Mouse (Mus musculus) MEL-GATA-1-ER (cell line): ENCODE data around the gene Hoxd12.

Source experiments
- DNase-seq: peaks from one replicate; pipeline ENCODE4 v3.0.0-alpha.2; 2012; ENCODE audit warnings: low read depth; ENCODE audit errors: extremely low read depth

Gene Hoxd12

GRCm38 (mm10) chr2:74694066-74694465, 19.3 kb downstream of the Hoxd12 start:
- no peak for DNase-seq

GRCm38 (mm10) chr2:74695383-74695782, 20.6 kb downstream of the Hoxd12 start:
- no peak for DNase-seq

DNA sequence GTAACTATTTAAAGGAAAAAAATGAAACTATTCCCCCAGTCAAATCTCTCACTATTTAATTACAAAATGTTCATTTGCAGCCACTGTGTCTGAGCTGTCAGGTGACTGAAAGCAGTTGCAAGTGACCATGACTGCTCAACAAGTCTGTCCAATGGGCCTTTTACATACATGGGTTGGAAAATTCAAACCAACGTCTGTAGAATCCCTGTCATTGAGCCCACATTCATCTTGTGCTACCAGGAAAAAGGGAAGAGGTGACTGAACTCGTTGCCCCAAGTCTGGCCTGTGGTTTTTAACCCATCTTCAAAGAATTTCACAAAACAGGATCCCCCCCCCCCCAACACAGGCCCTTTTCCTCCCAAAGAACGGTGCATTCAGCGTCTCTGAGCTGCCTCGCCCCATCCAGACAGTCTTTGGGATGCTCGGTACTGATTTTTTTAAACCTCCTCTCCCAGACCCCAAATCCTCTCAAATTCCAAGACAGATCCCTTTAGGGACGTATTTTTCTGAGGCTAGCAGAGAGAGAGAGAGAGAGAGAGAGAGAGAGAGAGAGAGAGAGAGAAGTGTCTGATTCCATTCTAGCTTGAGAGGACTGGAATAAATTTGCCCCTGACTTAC, 21.1 kb downstream of the Hoxd12 start:
- no peak for DNase-seq

- no peak for DNase-seq
Observed at GRCm38 (mm10) chr2:74696442-74697335, 21.9 kb downstream of the Hoxd12 start.

- no peak for DNase-seq
Observed at GRCm38 (mm10) chr2:74697567-74698121, 22.8 kb downstream of the Hoxd12 start, which contains the start of gene Hoxd9. Hoxd9 (plus strand) TSS chr2:74697727.

GRCm38 (mm10) chr2:74698201-74699052, 23.6 kb downstream of the Hoxd12 start:
- no peak for DNase-seq

DNA sequence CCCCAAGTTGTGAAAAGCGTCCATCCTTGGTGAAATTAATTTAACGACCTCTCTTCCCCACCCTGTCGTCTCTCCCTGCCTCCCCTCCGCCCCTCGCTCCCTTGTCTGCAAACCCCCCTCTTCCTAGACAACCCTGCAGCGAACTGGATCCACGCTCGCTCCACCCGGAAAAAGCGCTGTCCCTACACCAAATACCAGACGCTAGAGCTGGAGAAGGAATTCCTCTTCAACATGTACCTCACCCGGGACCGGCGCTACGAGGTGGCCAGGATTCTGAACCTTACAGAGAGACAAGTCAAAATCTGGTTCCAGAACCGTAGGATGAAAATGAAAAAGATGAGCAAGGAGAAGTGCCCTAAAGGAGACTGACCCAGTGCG, 24.2 kb downstream of the Hoxd12 start:
- no peak for DNase-seq

- DNase-seq: no peak
Observed at GRCm38 (mm10) chr2:74699664-74700545, 25.1 kb downstream of the Hoxd12 start.

- DNase-seq: no peak
Observed at GRCm38 (mm10) chr2:74700546-74701112, 25.8 kb downstream of the Hoxd12 start.

DNA sequence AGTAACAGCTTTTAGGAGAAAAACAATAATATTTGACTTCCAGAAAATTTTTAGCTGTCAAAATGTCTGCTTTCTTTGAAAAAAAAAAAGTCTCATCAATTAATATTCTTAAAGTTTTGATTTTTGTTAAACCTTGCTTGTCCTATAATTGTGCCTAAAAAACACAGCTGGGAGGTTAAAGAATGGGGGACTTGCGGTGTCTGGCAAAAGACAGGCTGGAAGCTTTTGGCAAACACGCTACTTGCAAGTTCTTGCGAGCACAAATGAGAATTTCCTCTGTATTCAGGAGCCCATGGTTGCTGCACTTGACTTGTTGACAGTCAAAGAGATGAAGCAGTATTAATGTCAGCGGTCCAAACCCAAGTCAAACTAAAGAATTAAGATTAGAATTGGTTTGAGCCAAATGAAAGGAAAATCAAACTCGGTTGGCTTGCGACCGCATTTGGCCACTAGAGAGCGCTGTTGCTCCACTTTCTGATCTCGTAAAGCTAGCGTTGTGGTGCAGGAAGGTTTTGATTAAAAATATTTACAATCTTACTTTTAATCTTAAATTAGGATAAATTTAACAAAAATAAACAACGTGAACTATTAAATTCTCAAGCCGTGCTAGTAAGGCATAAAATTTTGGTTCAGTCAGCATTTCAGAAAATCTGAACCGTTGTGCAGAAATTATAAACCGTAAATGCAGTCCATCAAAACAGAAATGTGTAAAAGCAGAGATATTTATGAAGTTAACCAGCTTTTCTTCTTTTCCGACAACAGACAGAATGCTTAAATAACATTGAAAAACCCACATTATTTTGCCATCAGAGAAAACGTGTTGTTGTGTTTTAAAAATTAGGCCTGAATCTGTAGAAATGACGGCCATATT, 27.4 kb downstream of the Hoxd12 start:
- DNase-seq: peak; percentile 19

DNA sequence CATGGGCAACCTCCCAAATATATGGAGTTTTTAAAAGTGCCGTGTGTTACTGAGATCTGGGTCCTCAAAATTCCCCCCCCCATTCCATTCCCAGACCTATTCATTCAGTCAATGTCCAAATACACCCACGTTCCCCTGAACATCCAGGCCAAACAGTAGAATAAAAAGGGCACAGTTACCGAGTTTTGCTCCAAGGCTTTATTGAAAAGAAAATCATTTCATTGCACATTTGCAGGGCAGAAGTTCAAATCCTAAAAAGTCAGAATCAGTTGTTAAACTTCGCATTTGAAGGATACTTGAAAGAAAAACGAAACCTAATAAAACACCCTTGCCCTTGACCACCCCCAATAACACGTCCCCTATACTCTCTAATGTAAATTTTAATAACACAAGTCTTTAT, 28.0 kb downstream of the Hoxd12 start:
- DNase-seq: no peak

DNA sequence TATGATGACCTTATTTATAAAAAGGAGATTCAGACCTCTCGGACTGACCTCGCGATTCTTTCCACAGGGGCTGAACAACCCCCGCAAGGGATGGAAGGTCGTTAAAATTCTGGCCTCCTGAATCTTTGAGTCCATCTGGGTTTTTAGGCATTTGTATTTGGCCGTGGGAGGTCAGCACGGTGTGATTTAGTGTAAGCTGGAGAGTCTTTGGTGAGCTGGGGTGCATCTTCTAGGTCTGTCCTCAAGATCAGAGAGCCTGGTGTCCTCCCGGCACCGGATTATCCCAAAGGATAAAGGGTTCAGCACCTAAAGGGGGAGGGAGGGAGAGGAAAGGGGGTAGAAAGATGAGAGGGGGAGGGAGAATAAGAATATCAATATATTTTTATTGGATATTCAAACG, 28.5 kb downstream of the Hoxd12 start:
- DNase-seq: no peak

GRCm38 (mm10) chr2:74703720-74704392, 29.0 kb downstream of the Hoxd12 start:
- DNase-seq: no peak

DNA sequence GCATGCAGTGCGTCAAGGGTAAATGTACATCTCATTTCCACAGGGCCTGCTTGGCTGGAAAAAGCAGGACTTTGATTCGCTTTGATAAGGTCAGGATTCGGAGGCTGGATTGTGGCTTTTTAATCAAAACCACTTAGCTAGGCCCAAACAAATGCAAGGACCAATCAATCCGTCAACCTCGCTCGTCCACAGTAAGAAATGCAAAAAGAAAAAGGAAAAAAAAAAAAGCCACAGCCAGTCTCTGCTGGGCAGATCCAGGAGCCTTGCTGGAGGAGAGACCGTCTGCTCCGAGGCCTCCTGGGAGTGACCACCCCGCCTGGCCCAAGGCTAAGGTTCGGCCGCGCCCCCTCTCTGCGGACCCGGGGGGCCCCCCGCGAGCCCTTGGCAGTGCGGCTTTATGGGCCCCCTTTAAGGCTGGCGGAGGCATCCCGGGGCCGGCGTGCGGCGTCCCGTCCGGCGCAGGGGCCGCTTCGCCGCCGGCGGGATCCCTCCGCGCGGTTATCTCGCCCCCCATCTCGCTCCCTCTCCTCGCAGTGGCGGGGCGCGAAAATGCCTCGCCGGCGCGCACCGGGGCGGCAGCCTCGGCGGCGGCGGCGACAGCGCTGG, 29.7 kb downstream of the Hoxd12 start, which contains the start of gene Hoxd8:
Gene Hoxd8, plus strand, starts transcription at position 223 of the 606 bp plus-strand sequence.
- DNase-seq: no peak

DNA sequence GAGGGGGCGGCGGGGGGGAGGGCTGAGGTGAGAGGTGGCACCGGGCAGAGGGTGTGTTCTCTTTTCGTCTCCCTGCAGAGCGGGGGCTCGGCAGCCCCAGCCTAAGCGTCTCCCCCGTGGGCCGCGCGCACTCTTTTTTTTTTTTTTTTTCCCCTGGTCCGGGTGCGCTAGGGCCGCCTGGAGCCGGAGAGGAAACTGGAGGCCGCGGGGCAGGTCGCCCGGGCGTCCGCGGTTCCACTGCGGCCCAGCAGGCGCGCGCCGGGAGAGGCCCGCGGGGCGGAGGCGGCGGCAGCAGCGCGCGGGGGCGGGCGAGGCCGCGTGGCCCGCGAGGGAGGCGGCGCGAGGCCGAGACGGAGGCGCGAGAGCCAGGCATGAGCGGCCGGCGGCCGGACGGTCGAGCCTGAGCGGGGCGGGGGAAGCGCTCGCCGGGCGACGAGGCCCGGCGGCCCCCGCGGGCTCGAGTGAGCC, 30.2 kb downstream of the Hoxd12 start:
- no peak for DNase-seq

DNA sequence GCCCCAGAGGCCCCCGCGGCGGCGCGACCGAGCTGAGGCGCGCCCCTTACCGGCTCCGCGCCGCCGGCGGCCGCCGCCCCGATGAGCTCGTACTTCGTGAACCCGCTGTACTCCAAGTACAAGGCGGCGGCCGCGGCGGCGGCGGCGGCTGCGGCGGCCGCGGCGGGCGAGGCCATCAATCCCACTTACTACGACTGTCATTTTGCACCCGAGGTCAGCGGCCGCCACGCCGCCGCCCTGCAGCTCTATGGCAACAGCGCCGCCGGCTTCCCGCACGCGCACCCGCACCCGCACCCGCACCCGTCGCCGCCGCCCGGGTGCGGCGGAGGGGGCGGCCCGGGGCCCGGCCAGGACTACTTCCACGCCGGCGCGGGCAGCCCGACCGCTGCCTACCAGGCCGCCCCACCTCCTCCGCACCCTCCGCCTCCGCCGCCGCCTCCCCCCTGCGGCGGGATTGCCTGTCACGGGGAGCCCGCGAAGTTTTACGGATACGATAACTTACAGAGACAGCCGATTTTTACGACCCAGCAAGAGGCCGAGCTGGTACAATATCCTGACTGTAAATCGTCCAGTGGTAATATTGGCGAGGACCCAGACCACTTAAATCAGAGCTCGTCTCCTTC, 30.8 kb downstream of the Hoxd12 start:
- DNase-seq: no peak

DNA sequence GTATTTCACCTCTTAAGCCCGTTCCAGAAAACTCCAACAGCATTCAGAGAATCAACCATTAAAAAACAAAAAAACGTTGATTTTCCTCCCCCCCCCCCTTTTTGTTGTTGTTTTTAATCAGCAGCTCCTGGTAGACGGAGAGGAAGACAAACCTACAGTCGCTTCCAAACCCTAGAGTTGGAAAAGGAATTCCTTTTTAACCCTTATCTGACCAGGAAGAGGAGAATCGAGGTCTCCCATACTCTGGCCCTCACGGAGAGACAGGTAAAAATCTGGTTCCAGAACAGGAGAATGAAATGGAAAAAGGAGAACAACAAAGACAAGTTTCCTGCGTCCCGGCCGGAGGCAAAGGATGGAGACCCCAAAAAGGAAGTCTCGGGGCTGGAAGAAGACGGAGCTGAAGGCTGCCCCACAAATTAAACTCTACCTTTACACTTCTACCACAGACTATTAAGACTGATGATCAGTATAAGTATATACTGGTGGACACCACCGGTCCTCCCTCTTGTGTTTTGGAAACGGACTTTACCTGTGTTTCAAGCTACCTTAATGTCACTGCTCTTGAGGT, 31.7 kb downstream of the Hoxd12 start:
- no peak for DNase-seq
